Mouse (Mus musculus) lung, postnatal 0 days (tissue): ENCODE measurements around the gene Ptgfrn. TPM values are rescaled to one million over a fixed set of nuclear protein-coding genes. Genes with fewer than 3 reads are reported as not detected.

Experiments
- ATAC-seq: fragments of 200-750 bp; cut with Nextera tagmentation; 2 replicates; pipeline ENCODE4 v1.8.0; 2017; ENCODE audit warnings: moderate library complexity
- DNase-seq: peaks from one replicate; pipeline ENCODE4 v3.0.0-alpha.2; 2016; ENCODE audit warnings: low spot score
- H3K27ac ChIP-seq: fragments of 300-500 bp; sonication (generic); 2 replicates; pipeline ENCODE4 v1.5.1; 2014; ENCODE audit warnings: antibody characterized with exemption, mild to moderate bottlenecking, low read length, mixed read lengths
- H3K27me3 ChIP-seq: fragments of 300-500 bp; sonication (generic); replicated peaks from 2 replicates; pipeline ENCODE4 v1.6.1; 2014; ENCODE audit warnings: low read length, mixed read lengths; ENCODE audit not compliant: insufficient read depth
- H3K36me3 ChIP-seq: fragments of 300-500 bp; sonication (generic); 2 replicates; pipeline ENCODE4 v1.6.1; 2014; ENCODE audit warnings: low read length, mixed read lengths; ENCODE audit not compliant: insufficient read depth
- H3K4me1 ChIP-seq: fragments of 300-500 bp; sonication (generic); 2 replicates; pipeline ENCODE4 v1.6.1; 2014; ENCODE audit warnings: antibody characterized with exemption, low read depth, low read length, mixed read lengths; ENCODE audit not compliant: insufficient read depth
- H3K4me2 ChIP-seq: fragments of 300-500 bp; sonication (generic); replicated peaks from 2 replicates; pipeline ENCODE4 v1.6.1; 2014; ENCODE audit warnings: low read depth, mild to moderate bottlenecking, low read length, moderate library complexity, mixed read lengths
- H3K4me3 ChIP-seq: fragments of 300-500 bp; sonication (generic); 2 replicates; pipeline ENCODE4 v1.5.1; 2014; ENCODE audit warnings: low read depth, low read length
- H3K9ac ChIP-seq: fragments of 300-500 bp; sonication (generic); replicated peaks from 2 replicates; pipeline ENCODE4 v1.6.1; 2014; ENCODE audit warnings: low read depth, mild to moderate bottlenecking
- H3K9me3 ChIP-seq: fragments of 300-500 bp; sonication (generic); 2 replicates; pipeline ENCODE4 v1.6.1; 2016; ENCODE audit warnings: low read length, mixed read lengths
- CTCF ChIP-seq: IDR thresholded peaks from 2 replicates; pipeline ENCODE4 v1.5.1; 2016; ENCODE audit warnings: antibody characterized with exemption, mild to moderate bottlenecking
- EP300 ChIP-seq: IDR thresholded peaks from 2 replicates; pipeline ENCODE4 v1.6.1; 2016; ENCODE audit warnings: antibody characterized with exemption, mild to moderate bottlenecking, control low read depth
- WGBS: fragments of 180-500 bp; shearing (Covaris S2); extraction: QIAGEN DNeasy Blood & Tissue Kit; methylation state at CpG from one replicate; pipeline ENCODE4 v1.1.7; 2014; 5-methylcytosine and 5-hydroxymethylcytosine counted together
- polyA plus RNA-seq: library from polyadenylated mRNA; unstranded; fragments of >200 nt; fragmentation: Nextera tagmentation; extraction: Ambion mirVana; gene quantifications from 2 replicates; pipeline ENCODE4 v1.2.1, GENCODE M21; 2015

The Ptgfrn gene
- polyA plus RNA-seq, 1 experiment from 2014 or later, result 10.2 TPM

GRCm38 (mm10) chr3:101012131-101012571 is 97.9 kb downstream of the Ptgfrn start:
- H3K9me3 ChIP-seq, result no peaks in the 10 kb centered on the region
- no peak overlapping the region for H3K4me2 ChIP-seq
- ATAC-seq, result peak; percentile 77
- H3K4me3 ChIP-seq, result no peak overlapping the region
- 30% methylated on average over 10 of the region's 10 CpGs for WGBS
- no peak overlapping the region for H3K27ac ChIP-seq
- H3K4me1 ChIP-seq, result no peaks in the 10 kb centered on the region; the same call in 1 of the 2 replicates
- H3K9ac ChIP-seq, result no peak overlapping the region
- no peaks in the 10 kb centered on the region for H3K36me3 ChIP-seq
- TF ChIP-seq CTCF (no peak), EP300 (0 out of 2 replicates have a peak, but pooled peaks have one; percentile 33)
- no peaks in the 10 kb centered on the region for H3K27me3 ChIP-seq
- DNase-seq, result peak; percentile 27

GRCm38 (mm10) chr3:101011203-101011600 is 98.9 kb downstream of the Ptgfrn start:
- DNase-seq (no peak), ATAC-seq (no peak)
- 58% methylated on average over 5 of the region's 5 CpGs for WGBS
- no peak overlapping the region for H3K4me2 ChIP-seq
- no peak for TF ChIP-seq CTCF
- no peak for TF ChIP-seq EP300
- no peak overlapping the region for H3K4me3 ChIP-seq
- no peaks in the 10 kb centered on the region for H3K9me3 ChIP-seq
- no peaks in the 10 kb centered on the region for H3K27me3 ChIP-seq
- H3K9ac ChIP-seq, result no peak overlapping the region
- no peaks in the 10 kb centered on the region; the same call in 1 of the 2 replicates for H3K4me1 ChIP-seq
- H3K27ac ChIP-seq, result no peak overlapping the region
- no peaks in the 10 kb centered on the region for H3K36me3 ChIP-seq

GRCm38 (mm10) chr3:101010589-101011202 is 99.4 kb downstream of the Ptgfrn start:
- Histone ChIP-seq H3K9ac (no peak overlapping the region), H3K36me3 (no peaks in the 10 kb centered on the region), H3K9me3 (no peaks in the 10 kb centered on the region), H3K4me1 (no peaks in the 10 kb centered on the region; the same call in 1 of the 2 replicates), H3K4me2 (no peak overlapping the region), H3K27ac (no peak overlapping the region), H3K4me3 (no peak overlapping the region), H3K27me3 (no peaks in the 10 kb centered on the region)
- ATAC-seq, result peak; percentile 55; the same call in 1 of the 2 replicates
- peak; percentile 50 for DNase-seq
- 82% methylated on average over 4 of the region's 4 CpGs for WGBS
- TF ChIP-seq CTCF (peak; percentile 29), EP300 (no peak)

- DNase-seq (no peak), ATAC-seq (no peak)
- Histone ChIP-seq H3K9me3 (no peaks in the 10 kb centered on the region), H3K4me3 (no peak overlapping the region), H3K9ac (no peak overlapping the region), H3K27ac (no peak overlapping the region), H3K36me3 (no peaks in the 10 kb centered on the region), H3K27me3 (no peaks in the 10 kb centered on the region), H3K4me2 (no peak overlapping the region), H3K4me1 (no peaks in the 10 kb centered on the region; the same call in 1 of the 2 replicates)
- WGBS, result 62% methylated on average over 5 of the region's 5 CpGs
- TF ChIP-seq EP300 (no peak), CTCF (no peak)
Measured at GRCm38 (mm10) chr3:101007112-101007782, 102.8 kb downstream of the Ptgfrn start.

- peak; percentile 67; the same call in 1 of the 2 replicates for ATAC-seq
- H3K9ac ChIP-seq, result no peak overlapping the region
- TF ChIP-seq CTCF (no peak; the same call in 1 of the 2 replicates), EP300 (peak; percentile 38)
Measured at GRCm38 (mm10) chr3:101005392-101005791, 104.7 kb downstream of the Ptgfrn start.

GRCm38 (mm10) chr3:101003575-101004356 is 106.3 kb downstream of the Ptgfrn start:
- Histone ChIP-seq H3K27me3 (no peaks in the 10 kb centered on the region), H3K27ac (no peak overlapping the region), H3K9ac (no peak overlapping the region), H3K9me3 (no peaks in the 10 kb centered on the region), H3K4me1 (no peaks in the 10 kb centered on the region), H3K4me3 (no peak overlapping the region), H3K4me2 (no peak overlapping the region), H3K36me3 (no peaks in the 10 kb centered on the region)
- ATAC-seq (no peak), DNase-seq (no peak)
- WGBS, result 80% methylated on average over 15 of the region's 15 CpGs
- TF ChIP-seq CTCF, result peak; percentile 16; the same call in 1 of the 2 replicates
- no peak for TF ChIP-seq EP300

More at GRCm38 (mm10) chr3:101005392-101005791, 104.7 kb downstream of the Ptgfrn start:
- Histone ChIP-seq H3K4me2 (no peak overlapping the region), H3K36me3 (no peaks in the 10 kb centered on the region), H3K4me1 (no peaks in the 10 kb centered on the region), H3K4me3 (no peak overlapping the region), H3K27ac (no peak overlapping the region), H3K27me3 (no peaks in the 10 kb centered on the region), H3K9me3 (no peaks in the 10 kb centered on the region)
- DNase-seq, result peak; percentile 34
- 50% methylated on average over 6 of the region's 6 CpGs for WGBS
